Mouse (Mus musculus) fibroblast of lung, adult 2 months (primary cell): ENCODE data around the gene B430306N03Rik.
"Not testable (repeated sequence)": the region's sequence is repeated elsewhere in the genome, so short reads cannot be mapped to it uniquely, and the experiment has no call there.

Experiments
- DNase-seq: peaks from one replicate; pipeline ENCODE4 v3.0.0-alpha.2; 2011; ENCODE audit warnings: low read depth

Gene B430306N03Rik

DNA sequence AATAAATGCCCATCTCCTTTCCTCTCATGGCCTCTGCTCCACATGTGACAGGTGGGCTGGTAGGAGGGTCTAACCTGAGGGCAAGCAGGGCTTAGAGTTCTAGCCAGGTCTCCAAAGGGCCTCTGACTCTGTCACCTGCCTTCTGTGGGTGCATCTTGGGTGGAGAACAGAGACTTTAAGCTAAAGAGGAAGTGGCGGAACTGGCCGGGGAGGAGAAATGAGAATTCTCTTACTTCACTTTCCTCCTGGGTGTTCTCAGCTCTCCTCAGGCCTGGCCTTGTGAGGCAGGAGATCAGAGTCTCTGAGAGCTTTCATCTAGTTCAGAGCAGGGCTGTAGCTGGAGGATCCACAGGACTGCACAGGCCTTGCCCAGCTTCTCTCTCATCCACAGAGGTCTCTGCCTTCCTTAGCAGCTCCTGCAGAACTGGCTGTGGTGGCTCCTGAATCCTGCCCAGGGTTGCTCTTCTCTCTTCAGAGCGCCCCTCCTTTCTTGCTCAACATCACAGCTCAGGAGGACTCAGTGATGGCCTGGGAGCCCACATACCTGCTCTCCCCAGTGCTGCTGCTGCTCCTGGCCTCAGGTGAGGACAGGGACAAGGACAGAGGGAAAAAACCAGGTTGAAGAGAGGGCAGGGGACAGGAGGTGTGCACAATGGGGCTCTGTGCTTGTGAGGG lies at the start of gene B430306N03Rik:
Gene B430306N03Rik, plus strand, starts transcription at position 237 of the 675 bp plus-strand sequence.
- DNase-seq, result not testable (repeated sequence)

- DNase-seq, result no peak
These were observed 49.2 kb upstream of the B430306N03Rik start for GRCm38 (mm10) chr17:48266610-48267304.

GRCm38 (mm10) chr17:48267591-48267990 lies 48.4 kb upstream of the B430306N03Rik start:
- DNase-seq, result no peak

GRCm38 (mm10) chr17:48268276-48268675 lies 47.7 kb upstream of the B430306N03Rik start:
- no peak for DNase-seq

DNA sequence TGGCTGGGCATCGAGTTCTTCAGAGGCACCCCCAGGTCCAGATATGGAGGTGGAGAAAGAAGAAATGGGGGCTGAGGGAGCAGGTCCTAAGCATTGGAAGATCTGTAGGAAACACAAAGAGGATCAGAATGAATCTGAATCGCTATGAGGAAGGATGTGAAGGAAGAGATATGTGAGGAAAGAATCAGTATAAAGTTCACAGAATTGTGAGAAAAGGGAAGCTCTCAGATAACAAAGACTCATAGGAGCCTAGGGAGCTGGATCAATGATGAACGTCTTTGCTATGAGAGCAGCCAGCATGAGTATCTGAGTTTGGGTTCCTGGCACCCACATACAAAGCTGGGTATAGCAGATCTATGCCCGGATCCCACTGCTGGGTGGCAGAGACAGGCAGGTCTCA lies 46.1 kb upstream of the B430306N03Rik start:
- no peak for DNase-seq

GRCm38 (mm10) chr17:48272158-48272557 lies 43.8 kb upstream of the B430306N03Rik start:
- no peak for DNase-seq

DNA sequence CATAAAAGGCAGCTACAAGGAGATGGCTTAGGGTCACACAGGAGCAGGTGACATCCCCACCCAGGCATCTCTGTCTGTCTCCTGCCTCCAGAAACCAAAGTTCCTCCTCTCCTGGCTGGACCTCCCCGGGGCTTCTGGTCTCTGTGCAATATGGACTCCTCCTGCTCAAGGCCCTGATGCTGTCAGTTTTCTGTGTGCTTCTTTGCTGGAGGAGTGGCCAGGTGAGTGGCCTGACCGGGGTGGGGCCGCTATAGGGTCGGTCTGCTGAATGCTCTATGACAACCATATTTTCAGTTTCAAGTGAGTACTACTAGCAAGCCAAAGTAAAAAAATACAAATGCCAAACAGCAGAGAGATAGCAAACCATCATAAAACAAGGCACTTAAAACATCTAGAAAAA lies 43.3 kb upstream of the B430306N03Rik start:
- no peak for DNase-seq

GRCm38 (mm10) chr17:48274098-48274497 lies 41.8 kb upstream of the B430306N03Rik start:
- no peak for DNase-seq

DNA sequence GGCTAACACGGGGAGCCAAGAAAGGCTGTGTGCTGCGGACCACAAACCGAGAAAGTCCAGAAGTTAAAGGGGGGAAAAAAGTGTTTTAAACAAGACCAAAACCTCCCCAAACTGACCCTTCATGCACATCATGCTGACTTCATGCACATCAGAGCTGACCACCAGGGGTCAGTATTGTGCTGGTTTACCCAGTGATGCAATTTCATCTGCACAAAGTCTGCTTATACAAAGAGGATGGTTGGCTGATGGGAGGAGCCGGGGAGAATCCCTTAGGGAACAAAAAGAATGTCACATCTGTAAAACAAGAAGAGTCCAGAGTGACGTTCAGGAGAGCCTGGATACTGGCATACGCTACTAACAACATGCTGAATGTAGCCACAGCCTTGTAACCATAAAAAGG lies 41.1 kb upstream of the B430306N03Rik start:
- peak; percentile 52 for DNase-seq

DNA sequence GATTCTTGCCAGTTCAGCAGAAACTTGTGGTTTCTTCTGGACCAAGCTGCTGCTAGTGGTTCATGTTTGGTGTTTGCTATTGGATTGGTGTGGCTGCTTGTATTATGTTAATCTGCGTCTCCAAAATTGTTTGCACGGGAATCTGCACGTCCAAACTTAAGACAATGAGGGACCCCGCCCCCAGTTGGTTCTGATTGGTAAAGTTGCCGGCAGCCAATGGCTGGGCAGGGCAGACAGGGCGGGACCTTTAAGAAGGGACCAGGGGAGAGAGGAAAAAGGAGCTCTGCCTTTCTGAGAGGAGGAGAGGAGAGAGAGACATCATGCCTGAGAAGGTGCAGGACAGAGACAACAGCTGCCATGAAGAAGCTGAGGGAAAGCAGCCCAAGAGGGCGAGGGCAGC lies 40.2 kb upstream of the B430306N03Rik start:
- no peak for DNase-seq

GRCm38 (mm10) chr17:48278381-48278780 lies 37.6 kb upstream of the B430306N03Rik start:
- DNase-seq, result no peak

GRCm38 (mm10) chr17:48279002-48279401 lies 36.9 kb upstream of the B430306N03Rik start:
- DNase-seq, result no peak

- DNase-seq, result no peak
These were observed 34.8 kb upstream of the B430306N03Rik start for GRCm38 (mm10) chr17:48280943-48281738.

DNA sequence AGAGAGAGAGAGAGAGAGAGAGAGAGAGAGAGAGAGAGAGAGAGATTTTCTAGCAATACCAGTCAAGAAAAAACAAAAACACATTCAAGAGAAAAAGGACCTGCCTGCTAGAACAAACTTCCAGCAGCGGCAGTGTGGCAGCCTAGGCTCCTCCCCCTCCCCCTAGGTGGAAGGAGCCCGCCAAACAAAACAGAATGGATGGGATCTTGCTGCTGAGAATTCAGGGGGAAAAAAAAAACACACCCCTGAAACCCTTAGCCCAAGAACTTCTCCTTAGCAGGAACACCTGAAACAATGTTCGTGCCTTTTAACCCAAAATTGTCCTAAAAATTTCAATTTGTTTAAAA lies 34.2 kb upstream of the B430306N03Rik start:
- DNase-seq, result no peak

DNA sequence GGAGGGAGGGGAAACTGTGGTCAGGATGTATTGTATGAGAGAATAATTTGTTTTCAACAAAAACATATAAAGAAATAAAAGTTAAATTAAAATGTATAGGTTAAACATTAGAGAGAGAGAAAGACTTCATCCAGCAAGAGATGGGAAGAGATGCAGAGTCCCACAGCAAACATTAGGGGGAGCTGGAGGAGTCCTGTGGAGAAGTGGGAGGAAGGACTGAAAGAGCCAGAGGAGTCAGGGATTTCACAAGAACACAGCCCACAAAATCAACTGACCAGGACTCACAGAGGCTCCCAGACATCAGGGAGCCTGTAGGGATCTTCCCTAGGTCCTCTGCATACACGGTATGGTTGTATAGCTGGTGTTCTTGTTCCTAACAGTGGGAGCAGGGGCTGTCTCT lies 29.2 kb upstream of the B430306N03Rik start:
- DNase-seq, result no peak

DNA sequence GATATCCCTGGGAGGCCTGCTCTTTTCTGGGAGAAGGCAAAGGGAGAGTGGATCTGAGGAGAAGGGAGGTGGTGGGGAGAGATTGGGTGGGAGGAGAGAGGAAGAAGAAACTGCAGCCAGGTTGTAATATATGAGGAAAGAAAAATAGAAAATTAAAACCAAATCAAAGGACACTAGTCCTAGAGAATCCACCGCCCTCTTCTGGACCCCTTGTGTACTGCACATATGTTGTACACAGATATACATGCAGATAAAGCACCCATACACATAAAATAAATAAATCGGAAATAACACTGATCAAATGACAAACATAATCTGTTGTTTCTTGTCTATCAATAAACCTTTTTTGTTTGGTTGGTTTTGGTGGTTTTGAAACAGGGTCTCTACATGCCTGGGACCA lies 28.7 kb upstream of the B430306N03Rik start:
- DNase-seq, result no peak

DNA sequence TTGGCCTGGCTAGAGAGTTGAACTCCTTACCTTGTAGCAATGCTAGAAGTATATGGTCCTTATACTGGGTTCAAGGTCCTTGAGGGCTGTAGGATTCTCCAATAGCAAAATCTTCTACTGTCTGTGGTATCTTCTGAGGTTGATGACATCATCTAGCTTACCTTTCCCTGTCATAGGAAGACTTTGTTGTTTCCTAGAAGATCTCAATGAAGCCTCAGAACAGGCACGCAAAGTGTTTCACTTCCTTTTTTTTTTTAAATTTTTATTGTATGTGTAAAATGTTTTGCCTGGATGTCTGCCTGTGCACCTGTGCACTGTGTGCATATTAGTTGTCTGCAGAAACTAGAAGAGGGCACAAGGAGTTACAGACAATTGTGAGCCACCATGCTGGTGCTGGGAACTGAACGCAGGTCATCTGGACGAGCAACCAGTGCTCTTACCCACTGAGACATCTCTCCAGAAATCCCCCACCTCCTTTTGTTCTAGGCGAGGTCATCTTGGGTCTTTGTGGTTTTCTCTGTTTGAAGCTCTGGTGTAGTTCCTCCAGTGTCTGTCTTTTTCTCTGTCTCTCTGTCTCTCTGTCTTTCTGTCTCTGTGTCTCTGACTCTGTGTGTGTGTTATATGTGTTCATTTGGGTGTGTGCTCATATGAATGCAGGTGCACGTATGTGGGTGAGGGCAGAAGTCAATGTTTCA lies 22.3 kb upstream of the B430306N03Rik start:
- no peak for DNase-seq

GRCm38 (mm10) chr17:48299203-48299602 lies 16.7 kb upstream of the B430306N03Rik start, which contains the start of gene Treml2:
Treml2 (plus strand) TSS chr17:48299498.
- no peak for DNase-seq

DNA sequence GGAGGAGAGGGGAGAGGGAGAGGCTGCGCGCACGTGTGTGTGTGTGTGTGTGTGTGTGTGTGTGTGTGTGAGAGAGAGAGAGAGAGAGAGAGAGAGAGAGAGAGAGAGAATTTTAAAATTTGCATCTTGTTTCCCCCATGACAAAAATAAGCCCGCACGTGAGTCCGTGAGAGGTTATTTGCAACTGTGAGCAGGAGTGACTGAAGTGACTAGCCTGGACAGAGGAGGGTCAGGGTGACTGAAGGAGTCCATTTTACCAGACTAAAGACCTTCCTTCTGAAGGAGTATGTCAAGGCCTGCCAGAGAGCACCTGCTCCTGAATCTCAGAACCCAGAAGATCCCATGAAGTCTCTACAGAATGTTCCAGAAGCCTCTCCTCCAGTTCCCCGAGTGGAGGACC lies 16.2 kb upstream of the B430306N03Rik start:
- DNase-seq, result no peak

GRCm38 (mm10) chr17:48300199-48300598 lies 15.7 kb upstream of the B430306N03Rik start:
- no peak for DNase-seq

DNA sequence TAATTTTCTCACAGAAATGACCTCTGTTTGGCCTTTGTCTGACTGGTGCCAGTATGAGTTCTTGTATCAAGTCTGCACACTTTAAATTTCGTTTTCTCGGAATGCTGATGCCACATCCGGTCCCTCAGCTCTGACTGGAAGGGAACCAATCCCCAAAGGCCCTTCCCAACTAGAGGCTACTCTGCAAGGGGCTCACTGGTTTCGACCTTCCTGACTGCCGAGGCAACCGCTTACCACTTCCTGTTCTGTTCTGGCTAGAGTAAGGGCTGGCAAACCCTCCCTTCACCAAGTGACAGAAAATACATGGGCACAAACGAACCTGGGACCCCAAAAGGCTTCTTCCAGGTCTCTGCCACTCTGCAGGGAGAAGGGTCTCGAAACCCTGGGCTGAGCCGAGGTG lies 15.1 kb upstream of the B430306N03Rik start:
- no peak for DNase-seq

GRCm38 (mm10) chr17:48301792-48302191 lies 14.1 kb upstream of the B430306N03Rik start:
- no peak for DNase-seq
